Mouse (Mus musculus) gastrocnemius, postnatal 4 days (tissue): ENCODE data around the gene Ttc39d. TPM values are rescaled to one million over a fixed set of nuclear protein-coding genes. Genes with fewer than 3 reads are reported as not detected.
A peak's percentile ranks its signal among the peaks of the same experiment; 100 is the strongest.
"Not testable (repeated sequence)": the region's sequence is repeated elsewhere in the genome, so short reads cannot be mapped to it uniquely, and the experiment has no call there.

Experiments used
- DNase-seq, 2 experiments: peaks; one replicate each; pipeline ENCODE4 v3.0.0; 2021 to 2022; ENCODE audit warnings: low spot score in 2 of 2, mixed read lengths in 2 of 2
- total RNA-seq, 2 experiments: library from RNA; stranded (reverse); gene quantifications; 2 replicates each; pipeline ENCODE4 v1.2.3; 2021

Gene Ttc39d
- total RNA-seq, 2 experiments from 2014 or later: 0.10 TPM; not detected in 1

GRCm38 (mm10) chr17:80193075-80193474 lies 14.2 kb upstream of the Ttc39d start:
- no peak for DNase-seq

GRCm38 (mm10) chr17:80199160-80199778 lies 8.0 kb upstream of the Ttc39d start:
- DNase-seq: no peak

GRCm38 (mm10) chr17:80205657-80206056 lies 1.6 kb upstream of the Ttc39d start:
- DNase-seq: no peak

- peak in 1 of 2 experiments; percentile 40 for DNase-seq
Observed at GRCm38 (mm10) chr17:80206301-80206670, 974 bp upstream of the Ttc39d start.

- not testable (repeated sequence) for DNase-seq
Observed at GRCm38 (mm10) chr17:80213998-80214397, 6.7 kb downstream of the Ttc39d start.

GRCm38 (mm10) chr17:80220131-80220530 lies 12.9 kb downstream of the Ttc39d start:
- no peak for DNase-seq

GRCm38 (mm10) chr17:80221202-80221601 lies 13.9 kb downstream of the Ttc39d start:
- no peak for DNase-seq

- DNase-seq: no peak
Observed at GRCm38 (mm10) chr17:80221890-80222628, 14.8 kb downstream of the Ttc39d start.

- DNase-seq: no peak
Observed at GRCm38 (mm10) chr17:80223829-80224228, 16.6 kb downstream of the Ttc39d start.

GRCm38 (mm10) chr17:80224326-80225116 lies 17.3 kb downstream of the Ttc39d start, which contains the start of gene Gemin6:
Gene Gemin6, plus strand, starts transcription at chr17:80224441.
- peak; percentile 52 to 79 for DNase-seq

- DNase-seq: not testable (repeated sequence)
Observed at GRCm38 (mm10) chr17:80225142-80225541, 17.9 kb downstream of the Ttc39d start.

GRCm38 (mm10) chr17:80229396-80229795 lies 22.1 kb downstream of the Ttc39d start:
- DNase-seq: no peak

GRCm38 (mm10) chr17:80233844-80234243 lies 26.6 kb downstream of the Ttc39d start:
- no peak for DNase-seq

- DNase-seq: no peak
Observed at GRCm38 (mm10) chr17:80234376-80234775, 27.1 kb downstream of the Ttc39d start.

- no peak for DNase-seq
Observed at GRCm38 (mm10) chr17:80235477-80235876, 28.2 kb downstream of the Ttc39d start.

GRCm38 (mm10) chr17:80236805-80237204 lies 29.5 kb downstream of the Ttc39d start:
- DNase-seq: no peak

- no peak for DNase-seq
Observed at GRCm38 (mm10) chr17:80237475-80237874, 30.2 kb downstream of the Ttc39d start.

GRCm38 (mm10) chr17:80241594-80241993 lies 34.3 kb downstream of the Ttc39d start:
- DNase-seq: no peak

GRCm38 (mm10) chr17:80243116-80243515 lies 35.9 kb downstream of the Ttc39d start:
- no peak for DNase-seq

- DNase-seq: no peak
Observed at GRCm38 (mm10) chr17:80252757-80253525, 45.7 kb downstream of the Ttc39d start.

- DNase-seq: no peak
Observed at GRCm38 (mm10) chr17:80254421-80254820, 47.2 kb downstream of the Ttc39d start.
